Mouse (Mus musculus) thymus, adult 2 months (tissue): ENCODE measurements around the gene Ddx49. TPM values are rescaled to one million over a fixed set of nuclear protein-coding genes. Genes with fewer than 3 reads are reported as not detected.

Experiments used
- DNase-seq: peaks from one replicate; pipeline ENCODE4 v3.0.0; 2021
- H3K27ac ChIP-seq: fragments of 200-500 bp; 2 replicates; pipeline ENCODE4 v1.5.1; 2012; ENCODE audit warnings: low read length, control low read depth; ENCODE audit not compliant: control insufficient read depth, insufficient read depth
- H3K27me3 ChIP-seq: fragments of 200-500 bp; 2 replicates; pipeline ENCODE4 v1.6.1; 2012; ENCODE audit warnings: mild to moderate bottlenecking, low read length, moderate library complexity, mixed read lengths; ENCODE audit not compliant: control insufficient read depth, insufficient read depth
- H3K36me3 ChIP-seq: fragments of 200-500 bp; 2 replicates; pipeline ENCODE4 v1.6.1; 2012; ENCODE audit warnings: mild to moderate bottlenecking, low read length, moderate library complexity; ENCODE audit not compliant: control insufficient read depth, insufficient read depth
- H3K4me1 ChIP-seq: fragments of 200-500 bp; replicated peaks from 2 replicates; pipeline ENCODE4 v1.6.1; 2012; ENCODE audit warnings: low read length; ENCODE audit not compliant: control insufficient read depth, insufficient read depth
- H3K4me3 ChIP-seq: fragments of 200-500 bp; 2 replicates; pipeline ENCODE4 v1.5.1; 2012; ENCODE audit warnings: mild to moderate bottlenecking, low read length, control low read depth, moderate library complexity; ENCODE audit not compliant: control insufficient read depth, insufficient read depth
- CTCF ChIP-seq: fragments of 200-500 bp; IDR thresholded peaks from 2 replicates; pipeline ENCODE4 v1.5.1; 2012; ENCODE audit warnings: mild to moderate bottlenecking, control low read depth, low read length, moderate library complexity, borderline replicate concordance; ENCODE audit not compliant: control insufficient read depth, poor library complexity, insufficient read depth; ENCODE audit errors: extremely low read depth
- POLR2A ChIP-seq: fragments of 200-500 bp; IDR thresholded peaks from 2 replicates; pipeline ENCODE4 v1.6.1; 2012; ENCODE audit warnings: mild to moderate bottlenecking, low read length, control low read depth, moderate library complexity; ENCODE audit not compliant: control insufficient read depth, poor library complexity, insufficient read depth; ENCODE audit errors: extremely low read depth
- WGBS: fragments of 180-500 bp; shearing (Covaris S2); methylation state at CpG from one replicate; pipeline ENCODE4 v1.1.7; 2018; 5-methylcytosine and 5-hydroxymethylcytosine counted together
- polyA plus RNA-seq: library from polyadenylated mRNA; depleted of rRNA; stranded (reverse); fragments of >200 nt; gene quantifications from 2 replicates; pipeline ENCODE4 v1.2.3, GENCODE M21; 2012; rRNA removed

The Ddx49 gene
- 72.1 and 75.4 TPM in 2 replicates for polyA plus RNA-seq

GRCm38 (mm10) chr8:70302358-70302890, at the start of gene Ddx49, which contains the start of gene Cope:
Ddx49 (minus strand) TSS chr8:70302489.
Cope (plus strand) TSS chr8:70302518.
- H3K4me1 ChIP-seq, result peaks cover 19% of the 10 kb centered on the region
- no peaks in the 10 kb centered on the region for H3K27me3 ChIP-seq
- peak; percentile 92 for DNase-seq
- peak; percentile 37; the same call in 1 of the 2 replicates for TF ChIP-seq POLR2A
- 0 out of 2 replicates have a peak, but pooled peaks have one; percentile 18 for TF ChIP-seq CTCF
- peak within 1 kb of the TSS; percentile 73 for H3K4me3 ChIP-seq
- WGBS, result under 1% methylated on average over 40 of the region's 40 CpGs
- H3K27ac ChIP-seq, result no peak within 1 kb of the TSS; the same call in 1 of the 2 replicates
- peaks cover 14% of the 10 kb centered on the region; the same call in 1 of the 2 replicates for H3K36me3 ChIP-seq

GRCm38 (mm10) chr8:70352000-70352384, 49.7 kb upstream of the Ddx49 start:
- no peak for DNase-seq
- no peak for TF ChIP-seq CTCF
- TF ChIP-seq POLR2A, result no peak
- Histone ChIP-seq H3K4me1 (peaks cover 31% of the 10 kb centered on the region), H3K27ac (no peak overlapping the region), H3K36me3 (no peaks in the 10 kb centered on the region), H3K27me3 (no peaks in the 10 kb centered on the region), H3K4me3 (peak overlapping the region; percentile 75)
- WGBS, result 25% methylated on average over 3 of the region's 3 CpGs

DNA sequence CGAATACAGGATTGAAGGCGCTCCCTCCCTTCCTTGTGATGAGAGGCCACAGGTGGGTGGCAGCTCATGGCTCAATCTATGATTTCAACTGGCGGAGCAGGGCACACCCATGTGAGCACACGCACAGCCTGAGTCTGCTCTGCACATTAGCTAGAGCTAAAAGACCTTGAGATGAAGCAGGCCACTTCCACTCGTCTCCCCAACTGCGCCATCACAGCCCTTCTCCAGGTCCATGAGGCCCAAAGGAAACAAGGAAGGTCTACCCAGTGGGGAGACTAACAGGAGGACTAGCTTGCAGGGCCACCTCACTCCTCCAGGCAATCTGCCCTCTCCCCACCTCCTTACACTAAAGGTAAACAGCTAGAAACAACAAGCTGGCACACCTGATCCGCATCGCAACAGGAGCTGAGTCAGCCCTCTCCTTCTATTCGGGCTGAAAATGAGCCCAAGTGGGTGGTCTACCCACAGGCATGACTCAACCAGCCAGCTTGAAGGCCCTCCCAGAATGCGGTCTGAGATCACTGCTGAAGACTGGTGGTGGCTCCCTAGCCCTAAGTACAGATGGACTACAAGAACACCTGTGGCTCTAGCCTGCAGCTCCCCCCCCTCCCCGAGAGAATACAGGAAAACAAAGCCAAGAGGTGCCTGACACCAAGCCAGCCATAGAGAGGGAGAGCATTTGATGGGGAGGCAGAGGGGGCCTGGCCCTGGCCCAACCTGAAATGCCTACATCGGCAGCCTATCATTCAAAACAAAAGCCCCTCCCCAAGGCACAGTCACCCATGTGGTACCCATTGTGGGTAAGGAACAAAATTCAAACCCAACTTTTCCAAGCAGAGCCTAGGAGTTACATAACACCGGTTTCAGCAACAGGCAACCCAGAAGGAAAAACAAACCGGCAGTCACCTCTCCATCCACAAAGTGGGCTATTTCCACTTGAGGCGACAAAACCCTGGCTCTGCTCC, 49.0 kb upstream of the Ddx49 start:
- DNase-seq, result no peak
- H3K36me3 ChIP-seq, result no peaks in the 10 kb centered on the region
- peaks cover 33% of the 10 kb centered on the region for H3K4me1 ChIP-seq
- TF ChIP-seq CTCF (no peak), POLR2A (no peak)
- WGBS, result 38% methylated on average over 15 of the region's 15 CpGs
- H3K27me3 ChIP-seq, result no peaks in the 10 kb centered on the region
- H3K4me3 ChIP-seq, result peak overlapping the region; percentile 75
- no peak overlapping the region for H3K27ac ChIP-seq

DNA sequence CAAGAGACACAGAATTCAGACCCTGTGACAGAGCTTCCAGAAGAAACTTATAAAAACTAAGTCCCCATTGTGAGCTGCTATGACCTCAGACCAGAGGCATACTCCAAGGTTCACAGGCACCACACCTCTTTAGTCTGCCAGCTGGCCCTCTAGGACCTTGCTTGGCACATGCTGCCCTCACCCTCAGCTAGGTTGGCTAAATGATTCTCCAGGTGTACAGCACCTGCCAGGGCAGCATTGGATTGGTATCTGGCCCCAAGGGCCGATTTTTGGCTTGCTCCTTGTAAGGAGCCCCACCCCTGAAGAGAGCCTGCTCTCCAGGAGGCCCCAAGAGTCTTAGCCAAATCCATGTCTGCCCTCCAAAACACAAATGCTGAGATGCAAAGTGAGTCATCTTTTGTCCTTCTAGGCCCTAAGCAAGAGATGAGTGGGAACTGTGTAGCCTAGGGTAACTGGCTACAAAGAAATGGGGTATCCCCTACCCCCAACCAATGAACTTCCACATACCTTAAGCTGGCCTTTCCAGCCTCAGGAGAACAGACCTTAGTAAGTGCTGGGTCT, 45.7 kb upstream of the Ddx49 start:
- peaks cover 27% of the 10 kb centered on the region for H3K4me1 ChIP-seq
- no peak overlapping the region for H3K27ac ChIP-seq
- no peak for DNase-seq

DNA sequence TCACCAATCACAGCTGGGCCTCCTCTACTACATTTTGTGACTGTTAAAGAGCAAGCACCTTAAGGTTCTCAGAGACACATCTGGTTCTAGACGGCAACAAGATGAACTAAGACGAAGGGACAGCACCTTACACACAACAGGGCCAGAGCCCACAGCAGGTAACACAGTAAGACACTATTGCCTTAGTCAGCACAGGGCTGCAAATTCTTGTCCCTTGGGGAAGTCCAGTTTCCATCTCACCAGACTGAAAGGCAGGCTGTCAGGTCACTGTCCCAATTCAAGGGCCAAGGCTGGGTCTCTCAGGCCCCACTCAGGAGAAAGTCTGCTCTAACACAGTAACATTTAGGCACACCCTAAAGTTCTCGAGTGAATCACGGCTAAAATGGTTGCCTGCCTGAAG, 45.2 kb upstream of the Ddx49 start:
- no peak overlapping the region for H3K27ac ChIP-seq
- TF ChIP-seq CTCF (no peak), POLR2A (no peak)
- WGBS, result 89% methylated on average over 4 of the region's 4 CpGs
- H3K4me3 ChIP-seq, result no peak overlapping the region
- H3K4me1 ChIP-seq, result peaks cover 27% of the 10 kb centered on the region
- no peaks in the 10 kb centered on the region for H3K27me3 ChIP-seq
- DNase-seq, result no peak
- peaks cover 18% of the 10 kb centered on the region for H3K36me3 ChIP-seq

More for the DNA sequence above, 45.7 kb upstream of the Ddx49 start:
- Histone ChIP-seq H3K27me3 (no peaks in the 10 kb centered on the region), H3K4me3 (no peak overlapping the region), H3K36me3 (peaks cover 13% of the 10 kb centered on the region)
- 70% methylated on average over 1 of the region's 1 CpGs for WGBS
- TF ChIP-seq CTCF (no peak), POLR2A (no peak)

GRCm38 (mm10) chr8:70344279-70344678, 42.0 kb upstream of the Ddx49 start:
- WGBS, result 89% methylated on average over 2 of the region's 2 CpGs

More at GRCm38 (mm10) chr8:70344279-70344678, 42.0 kb upstream of the Ddx49 start:
- peaks cover 47% of the 10 kb centered on the region for H3K36me3 ChIP-seq
- H3K4me1 ChIP-seq, result peaks cover 5% of the 10 kb centered on the region; the same call in 1 of the 2 replicates
- H3K27me3 ChIP-seq, result no peaks in the 10 kb centered on the region
- no peak for TF ChIP-seq POLR2A
- TF ChIP-seq CTCF, result no peak
- no peak overlapping the region for H3K27ac ChIP-seq
- no peak for DNase-seq
- H3K4me3 ChIP-seq, result no peak overlapping the region
